Mouse (Mus musculus) midbrain, embryonic 14.5 days (tissue): ENCODE measurements around the gene Hdc. TPM values are rescaled to one million over a fixed set of nuclear protein-coding genes. Genes with fewer than 3 reads are reported as not detected.
A peak's percentile ranks its signal among the peaks of the same experiment; 100 is the strongest.

Source experiments
- ATAC-seq: fragments of 200-750 bp; cut with Nextera tagmentation; 2 replicates; pipeline ENCODE4 v1.8.0; 2017; ENCODE audit warnings: moderate number of reproducible peaks, moderate library complexity; ENCODE audit not compliant: low FRiP score, low TSS enrichment
- DNase-seq: peaks from one replicate; pipeline ENCODE4 v3.0.0-alpha.2; 2015
- H3K27ac ChIP-seq: fragments of 300-500 bp; sonication (generic); replicated peaks from 2 replicates; pipeline ENCODE4 v1.5.1; 2014; ENCODE audit warnings: mild to moderate bottlenecking, low read depth, low read length, moderate library complexity
- H3K27me3 ChIP-seq: fragments of 300-500 bp; sonication (generic); 2 replicates; pipeline ENCODE4 v1.6.1; 2014; ENCODE audit warnings: low read length, control low read depth, mixed read lengths; ENCODE audit not compliant: control insufficient read depth, insufficient read depth
- H3K36me3 ChIP-seq: fragments of 300-500 bp; sonication (generic); 2 replicates; pipeline ENCODE4 v1.6.1; 2014; ENCODE audit warnings: low read length, control low read depth; ENCODE audit not compliant: control insufficient read depth, insufficient read depth
- H3K4me1 ChIP-seq: fragments of 300-500 bp; sonication (generic); 2 replicates; pipeline ENCODE4 v1.6.1; 2014; ENCODE audit warnings: mild to moderate bottlenecking, antibody characterized with exemption, low read length, control low read depth; ENCODE audit not compliant: control insufficient read depth, insufficient read depth
- H3K4me2 ChIP-seq: fragments of 300-500 bp; sonication (generic); 2 replicates; pipeline ENCODE4 v1.6.1; 2014; ENCODE audit warnings: mild to moderate bottlenecking, low read length, moderate library complexity
- H3K4me3 ChIP-seq: fragments of 300-500 bp; sonication (generic); replicated peaks from 2 replicates; pipeline ENCODE4 v1.5.1; 2014; ENCODE audit warnings: low read depth, low read length
- H3K9ac ChIP-seq: fragments of 300-500 bp; sonication (generic); replicated peaks from 2 replicates; pipeline ENCODE4 v1.6.1; 2014; ENCODE audit warnings: mild to moderate bottlenecking, low read length, moderate library complexity
- H3K9me3 ChIP-seq: fragments of 300-500 bp; sonication (generic); 2 replicates; pipeline ENCODE4 v1.6.1; 2016; ENCODE audit warnings: low read length, control low read depth, mixed read lengths; ENCODE audit not compliant: control insufficient read depth
- WGBS: fragments of 180-500 bp; shearing (Covaris S2); extraction: QIAGEN DNeasy Blood & Tissue Kit; methylation state at CpG from one replicate; pipeline ENCODE4 v1.1.7; 2014; 5-methylcytosine and 5-hydroxymethylcytosine counted together
- polyA plus RNA-seq: library from polyadenylated mRNA; unstranded; fragments of >200 nt; fragmentation: Nextera tagmentation; extraction: Ambion mirVana; gene quantifications from 2 replicates; pipeline ENCODE4 v1.2.1, GENCODE M21; 2014

Hdc gene
- 0.43 and 0.68 TPM in 2 replicates for polyA plus RNA-seq

GRCm38 (mm10) chr2:126619249-126619704 is at the start of gene Hdc:
Gene Hdc (minus strand): TSS chr2:126619299.
- H3K4me3 ChIP-seq, result no peak within 1 kb of the TSS
- H3K27me3 ChIP-seq, result no peaks in the 10 kb centered on the region
- no peaks in the 10 kb centered on the region for H3K4me1 ChIP-seq
- no peak within 1 kb of the TSS for H3K9ac ChIP-seq
- no peak within 1 kb of the TSS for H3K4me2 ChIP-seq
- H3K36me3 ChIP-seq, result no peaks in the 10 kb centered on the region
- H3K9me3 ChIP-seq, result no peaks in the 10 kb centered on the region
- WGBS, result 73% methylated on average over 14 of the region's 14 CpGs
- DNase-seq (no peak), ATAC-seq (no peak)
- H3K27ac ChIP-seq, result no peak within 1 kb of the TSS

- no peaks in the 10 kb centered on the region for H3K27me3 ChIP-seq
- peaks cover 22% of the 10 kb centered on the region for H3K4me1 ChIP-seq
- H3K9ac ChIP-seq, result no peak overlapping the region
- no peak overlapping the region for H3K4me3 ChIP-seq
- no peaks in the 10 kb centered on the region for H3K36me3 ChIP-seq
- H3K9me3 ChIP-seq, result no peaks in the 10 kb centered on the region
- no peak overlapping the region for H3K4me2 ChIP-seq
- H3K27ac ChIP-seq, result no peak overlapping the region
- DNase-seq (no peak), ATAC-seq (no peak)
- 95% methylated on average over 5 of the region's 5 CpGs for WGBS
Observed at GRCm38 (mm10) chr2:126668621-126669252, 49.6 kb upstream of the Hdc start.

- H3K27ac ChIP-seq, result no peak overlapping the region
- no peaks in the 10 kb centered on the region for H3K9me3 ChIP-seq
- ATAC-seq, result no peak
- WGBS, result 95% methylated on average over 3 of the region's 3 CpGs
- H3K9ac ChIP-seq, result no peak overlapping the region
- no peak for DNase-seq
- no peaks in the 10 kb centered on the region for H3K4me1 ChIP-seq
- no peak overlapping the region for H3K4me3 ChIP-seq
- H3K4me2 ChIP-seq, result no peak overlapping the region
- no peaks in the 10 kb centered on the region for H3K27me3 ChIP-seq
- no peaks in the 10 kb centered on the region for H3K36me3 ChIP-seq
Observed at GRCm38 (mm10) chr2:126665984-126666383, 46.9 kb upstream of the Hdc start.

GRCm38 (mm10) chr2:126663481-126663880 is 44.4 kb upstream of the Hdc start:
- H3K36me3 ChIP-seq, result no peaks in the 10 kb centered on the region
- no peak overlapping the region for H3K27ac ChIP-seq
- no peaks in the 10 kb centered on the region for H3K4me1 ChIP-seq
- DNase-seq, result peak; percentile 76
- no peak overlapping the region for H3K4me2 ChIP-seq
- H3K4me3 ChIP-seq, result no peak overlapping the region
- no peaks in the 10 kb centered on the region for H3K27me3 ChIP-seq
- 63% methylated on average over 4 of the region's 4 CpGs for WGBS
- no peaks in the 10 kb centered on the region for H3K9me3 ChIP-seq
- no peak for ATAC-seq
- H3K9ac ChIP-seq, result no peak overlapping the region

GRCm38 (mm10) chr2:126652929-126653328 is 33.8 kb upstream of the Hdc start:
- whole genome bisulfite sequencing, result 79% methylated on average over 4 of the region's 4 CpGs
- peaks cover 61% of the 10 kb centered on the region for H3K36me3 ChIP-seq
- no peak for ATAC-seq
- DNase-seq, result no peak
- H3K4me1 ChIP-seq, result no peaks in the 10 kb centered on the region
- no peak overlapping the region for H3K4me3 ChIP-seq
- H3K27me3 ChIP-seq, result no peaks in the 10 kb centered on the region
- H3K9ac ChIP-seq, result no peak overlapping the region
- no peak overlapping the region for H3K27ac ChIP-seq
- H3K9me3 ChIP-seq, result no peaks in the 10 kb centered on the region
- no peak overlapping the region for H3K4me2 ChIP-seq

GRCm38 (mm10) chr2:126647762-126648161 is 28.7 kb upstream of the Hdc start:
- peaks cover 74% of the 10 kb centered on the region for H3K36me3 ChIP-seq
- WGBS, result 92% methylated on average over 3 of the region's 3 CpGs

GRCm38 (mm10) chr2:126646461-126646860 is 27.4 kb upstream of the Hdc start:
- DNase-seq (no peak), ATAC-seq (no peak)
- no peaks in the 10 kb centered on the region for H3K27me3 ChIP-seq
- H3K27ac ChIP-seq, result no peak overlapping the region
- H3K4me3 ChIP-seq, result no peak overlapping the region
- H3K4me1 ChIP-seq, result no peaks in the 10 kb centered on the region
- H3K4me2 ChIP-seq, result no peak overlapping the region
- peaks cover 66% of the 10 kb centered on the region for H3K36me3 ChIP-seq
- 96% methylated on average over 5 of the region's 5 CpGs for WGBS
- no peaks in the 10 kb centered on the region for H3K9me3 ChIP-seq
- no peak overlapping the region for H3K9ac ChIP-seq

More at GRCm38 (mm10) chr2:126647762-126648161, 28.7 kb upstream of the Hdc start:
- H3K27me3 ChIP-seq, result no peaks in the 10 kb centered on the region
- no peak overlapping the region for H3K9ac ChIP-seq
- H3K4me2 ChIP-seq, result no peak overlapping the region
- no peaks in the 10 kb centered on the region for H3K4me1 ChIP-seq
- DNase-seq (no peak), ATAC-seq (no peak)
- H3K9me3 ChIP-seq, result no peaks in the 10 kb centered on the region
- no peak overlapping the region for H3K4me3 ChIP-seq
- no peak overlapping the region for H3K27ac ChIP-seq

GRCm38 (mm10) chr2:126644768-126645167 is 25.7 kb upstream of the Hdc start:
- no peak for ATAC-seq
- no peak for DNase-seq
- Histone ChIP-seq H3K36me3 (peaks cover 68% of the 10 kb centered on the region), H3K4me3 (no peak overlapping the region), H3K9me3 (no peaks in the 10 kb centered on the region), H3K4me1 (no peaks in the 10 kb centered on the region), H3K27ac (no peak overlapping the region), H3K4me2 (no peak overlapping the region), H3K27me3 (no peaks in the 10 kb centered on the region), H3K9ac (no peak overlapping the region)
- WGBS, result 91% methylated on average over 1 of the region's 1 CpGs

GRCm38 (mm10) chr2:126640298-126640697 is 21.2 kb upstream of the Hdc start:
- no peaks in the 10 kb centered on the region for H3K27me3 ChIP-seq
- peaks cover 59% of the 10 kb centered on the region for H3K36me3 ChIP-seq
- ATAC-seq (no peak), DNase-seq (no peak)
- 85% methylated on average over 2 of the region's 2 CpGs for WGBS
- no peaks in the 10 kb centered on the region for H3K4me1 ChIP-seq
- no peak overlapping the region for H3K4me2 ChIP-seq
- H3K9ac ChIP-seq, result no peak overlapping the region
- no peak overlapping the region for H3K27ac ChIP-seq
- no peak overlapping the region for H3K4me3 ChIP-seq
- H3K9me3 ChIP-seq, result no peaks in the 10 kb centered on the region
